Mouse (Mus musculus) frontal cortex, postnatal 10 days (tissue): Measurements from ENCODE around the gene Prkcb.
"Not testable (repeated sequence)": the region's sequence is repeated elsewhere in the genome, so short reads cannot be mapped to it uniquely, and the experiment has no call there.

Source experiments
- DNase-seq, 2 experiments: peaks; one replicate each; pipeline ENCODE4 v3.0.0; 2022; ENCODE audit warnings: low spot score in 2 of 2, mixed read lengths in 1 of 2

The Prkcb gene

GRCm38 (mm10) chr7:122288605-122289242, at the start of gene Prkcb:
TSS of gene Prkcb (plus strand) at chr7:122288751.
- DNase-seq: peak; percentile 85 to 86

GRCm38 (mm10) chr7:122238939-122239338, 49.6 kb upstream of the Prkcb start:
- no peak for DNase-seq

DNA sequence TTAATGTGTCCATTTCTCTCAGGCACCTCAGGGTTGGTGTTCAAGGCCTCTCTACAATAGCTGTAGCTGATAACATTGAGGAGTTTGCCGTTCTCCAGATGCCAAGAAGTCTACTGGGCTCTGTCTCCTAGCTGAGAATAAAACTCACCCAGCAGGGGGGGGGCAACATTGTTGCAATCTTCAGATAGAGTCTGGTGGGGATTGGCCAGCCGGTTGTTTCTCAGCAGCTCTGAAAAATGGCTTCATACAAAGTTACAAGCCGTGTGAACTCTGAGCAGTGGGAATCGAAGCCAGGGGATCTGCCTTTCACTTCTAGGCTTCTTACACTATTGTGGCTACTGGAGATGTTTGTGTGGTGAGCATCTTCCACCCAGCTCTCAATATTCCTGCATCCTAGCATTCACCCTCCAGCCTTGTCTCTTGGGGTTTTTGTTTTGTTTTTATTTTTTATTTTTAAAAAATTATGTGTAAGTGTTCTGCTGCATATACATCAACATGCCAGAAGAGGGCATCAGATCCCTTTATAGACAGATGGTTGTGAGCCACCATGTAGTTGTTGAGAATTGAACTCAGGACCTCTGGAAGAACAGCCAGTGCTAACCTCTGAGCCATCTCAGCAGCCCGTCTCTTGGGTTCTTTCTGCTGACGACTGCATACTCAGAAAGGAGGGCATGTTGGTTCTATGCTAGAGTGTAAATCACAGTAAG, 48.0 kb upstream of the Prkcb start:
- DNase-seq: no peak

DNA sequence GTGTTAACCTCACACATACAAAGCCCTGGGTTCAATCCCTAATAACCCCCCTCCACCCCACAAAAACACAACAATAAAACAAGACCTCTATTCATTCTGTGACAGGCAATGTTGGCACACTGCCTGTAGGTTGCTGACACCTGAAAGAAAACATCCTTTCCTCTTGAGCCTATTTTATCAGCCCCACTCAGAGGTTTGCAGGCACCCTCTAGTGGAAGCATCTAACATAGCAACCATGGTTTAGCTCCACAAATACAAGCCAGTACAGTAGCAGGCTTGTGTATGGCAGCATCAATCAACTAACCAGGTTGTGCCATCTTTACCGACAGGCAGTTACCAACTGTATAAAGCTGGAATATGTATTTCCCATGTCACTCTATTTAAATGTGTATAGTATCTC, 46.3 kb upstream of the Prkcb start:
- DNase-seq: peak in 1 of 2 experiments; percentile 20

GRCm38 (mm10) chr7:122242744-122243143, 45.8 kb upstream of the Prkcb start:
- not testable (repeated sequence) for DNase-seq

GRCm38 (mm10) chr7:122244166-122244565, 44.4 kb upstream of the Prkcb start:
- peak in 1 of 2 experiments; percentile 20 for DNase-seq

- no peak for DNase-seq
These were observed 44.0 kb upstream of the Prkcb start for GRCm38 (mm10) chr7:122244584-122244983.

- no peak for DNase-seq
These were observed 42.6 kb upstream of the Prkcb start for GRCm38 (mm10) chr7:122245976-122246375.

- no peak for DNase-seq
These were observed 41.2 kb upstream of the Prkcb start for GRCm38 (mm10) chr7:122247254-122247864.

DNA sequence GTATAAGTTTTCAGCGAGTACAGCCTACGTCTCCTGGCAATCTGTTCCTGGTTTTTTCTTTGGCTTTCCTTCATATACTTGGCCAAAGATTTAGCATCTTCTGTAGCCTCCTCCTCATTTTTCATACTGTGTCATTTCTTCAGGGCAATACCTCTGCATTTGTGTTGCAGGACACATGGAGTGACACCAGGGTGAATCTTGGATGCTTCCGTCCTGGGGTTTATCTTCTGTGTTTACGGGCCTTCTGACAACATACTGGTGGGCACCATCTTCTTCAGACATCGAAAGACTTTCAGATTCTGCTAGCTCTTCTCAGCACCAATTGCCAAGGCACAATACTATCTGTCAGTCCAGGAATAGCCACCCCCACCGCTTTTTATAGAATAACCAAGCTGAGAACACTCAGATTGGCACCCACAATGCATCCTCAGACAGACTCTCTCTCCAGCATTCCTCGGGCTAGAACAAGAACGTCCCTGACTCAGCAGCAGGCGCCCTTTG, 39.2 kb upstream of the Prkcb start:
- no peak for DNase-seq

- peak; percentile 53 to 73 for DNase-seq
These were observed 37.1 kb upstream of the Prkcb start for GRCm38 (mm10) chr7:122251197-122252011.

DNA sequence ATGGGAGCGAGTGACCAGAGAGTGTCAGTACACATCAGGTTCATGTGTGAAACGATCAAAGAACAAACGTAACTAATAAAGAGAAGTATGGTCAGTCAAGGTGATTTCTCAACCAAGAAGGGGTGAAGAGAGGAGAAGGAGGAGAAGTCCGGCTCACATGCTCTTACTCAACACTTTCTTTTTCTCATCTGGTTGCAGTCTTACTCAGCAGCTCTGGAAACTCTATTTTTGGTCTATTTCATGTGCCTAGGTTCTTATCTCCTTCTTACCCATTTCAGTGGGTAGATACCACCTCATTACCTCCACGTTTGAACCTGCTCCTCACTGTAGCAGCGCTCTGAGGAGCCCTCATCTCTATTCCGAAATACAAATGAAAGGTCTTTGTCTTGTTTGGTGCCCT, 31.8 kb upstream of the Prkcb start:
- DNase-seq: no peak

- no peak for DNase-seq
These were observed 30.0 kb upstream of the Prkcb start for GRCm38 (mm10) chr7:122258521-122258920.

DNA sequence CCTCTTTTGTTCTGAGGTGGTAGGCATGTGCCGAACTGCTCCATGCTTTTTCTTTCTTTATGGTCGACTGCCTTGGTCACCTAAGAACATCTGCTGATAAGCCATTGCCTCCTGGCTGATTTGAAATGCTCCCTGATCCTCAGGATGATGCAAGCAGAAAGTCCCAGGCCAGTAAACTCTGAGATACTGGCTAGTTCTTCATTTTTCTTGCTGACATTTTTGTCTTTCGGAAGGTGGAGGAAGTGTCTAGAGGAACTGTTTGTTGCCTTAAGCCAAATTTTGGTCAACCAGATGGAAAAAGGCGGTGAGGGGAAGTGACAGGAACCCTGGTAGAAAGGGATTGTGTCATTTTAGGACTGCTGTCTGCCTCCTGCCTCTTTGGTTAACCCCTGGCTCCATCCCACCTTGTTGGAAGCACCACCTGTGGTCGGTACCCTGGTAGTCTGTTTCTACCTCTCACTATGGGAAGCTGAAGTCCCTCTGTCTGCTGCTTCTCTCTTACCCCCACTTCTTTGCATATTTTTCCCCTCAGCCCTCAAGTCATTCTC, 28.4 kb upstream of the Prkcb start:
- DNase-seq: no peak

DNA sequence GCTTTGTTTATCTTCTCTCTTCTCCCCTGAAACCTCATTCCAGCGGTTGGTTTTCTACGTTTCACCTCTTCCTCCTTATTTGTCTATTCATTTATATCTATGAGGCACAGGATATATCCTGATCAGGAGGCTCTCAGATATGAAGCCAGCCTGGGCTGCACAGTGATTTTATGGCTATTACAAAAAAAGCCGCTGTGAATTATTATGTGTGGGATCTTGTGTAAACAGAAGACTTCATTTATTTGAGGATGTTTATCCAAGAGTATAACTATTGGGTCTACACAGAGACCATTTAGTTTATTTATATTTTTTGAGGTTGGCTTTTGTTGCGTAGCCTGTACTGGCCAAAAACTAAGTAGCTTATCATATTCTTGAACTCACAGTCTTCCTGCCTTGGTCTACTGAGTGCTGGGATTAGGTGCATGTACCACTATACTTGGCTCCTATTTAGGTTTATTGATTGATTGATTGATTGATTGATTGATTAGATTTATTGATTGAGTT, 19.5 kb upstream of the Prkcb start:
- no peak for DNase-seq

GRCm38 (mm10) chr7:122272334-122272733, 16.2 kb upstream of the Prkcb start:
- DNase-seq: no peak

GRCm38 (mm10) chr7:122279580-122279979, 9.0 kb upstream of the Prkcb start:
- DNase-seq: no peak

- no peak for DNase-seq
These were observed 8.2 kb upstream of the Prkcb start for GRCm38 (mm10) chr7:122280334-122280733.

- no peak for DNase-seq
These were observed 6.0 kb upstream of the Prkcb start for GRCm38 (mm10) chr7:122282584-122282983.

GRCm38 (mm10) chr7:122287217-122287616, 1.3 kb upstream of the Prkcb start:
- no peak for DNase-seq
